Mouse (Mus musculus) ES-E14 (cell line): ENCODE measurements around the gene Calca. TPM values are rescaled to one million over a fixed set of nuclear protein-coding genes. Genes with fewer than 3 reads are reported as not detected.
A peak's percentile ranks its signal among the peaks of the same experiment; 100 is the strongest.

Experiments used
- DNase-seq: peaks from one replicate; pipeline ENCODE4 v3.0.0-alpha.2; 2013; ENCODE audit warnings: low read depth, low spot score
- H3K27ac ChIP-seq: 2 replicates; pipeline ENCODE4 v1.5.1; 2012; ENCODE audit warnings: low read depth, mild to moderate bottlenecking, low read length, moderate library complexity, mixed read lengths; ENCODE audit not compliant: poor library complexity, insufficient read depth, severe bottlenecking
- H3K36me3 ChIP-seq: 2 replicates; pipeline ENCODE4 v1.6.1; 2012; ENCODE audit warnings: mild to moderate bottlenecking, low read length, moderate library complexity, mixed read lengths; ENCODE audit not compliant: control insufficient read depth, poor library complexity, insufficient read depth, severe bottlenecking
- H3K4me1 ChIP-seq, 2 experiments: fragments of 150-350 bp in 1 of 2; sonication (generic) in 1 of 2; 2 replicates each; pipeline ENCODE4 v1.6.1; 2012; ENCODE audit warnings: low read length in 2 of 2, mild to moderate bottlenecking in 1 of 2, mixed read lengths in 1 of 2; ENCODE audit not compliant: control insufficient read depth in 2 of 2, insufficient read depth in 2 of 2, poor library complexity in 1 of 2
- H3K4me3 ChIP-seq, 2 experiments: fragments of 150-350 bp in 1 of 2; sonication (generic) in 1 of 2; 2 replicates each; pipeline ENCODE4 v1.5.1; 2012; ENCODE audit warnings: low read length in 2 of 2, low read depth in 1 of 2, mild to moderate bottlenecking in 1 of 2, mixed read lengths in 1 of 2; ENCODE audit not compliant: insufficient read depth in 1 of 2, poor library complexity in 1 of 2, severe bottlenecking in 1 of 2
- H3K9ac ChIP-seq: 2 replicates; pipeline ENCODE4 v1.6.1; 2012; ENCODE audit warnings: low read depth, mild to moderate bottlenecking, low read length, mixed read lengths; ENCODE audit not compliant: poor library complexity, insufficient read depth, severe bottlenecking
- H3K9me3 ChIP-seq: fragments of 150-350 bp; sonication (generic); 2 replicates; pipeline ENCODE4 v1.6.1; 2012; ENCODE audit warnings: low read depth, mild to moderate bottlenecking, low read length; ENCODE audit not compliant: control insufficient read depth, insufficient read depth
- CHD2 ChIP-seq: IDR thresholded peaks from 2 replicates; pipeline ENCODE4 v1.6.1; 2014; ENCODE audit warnings: mild to moderate bottlenecking, low read depth, low read length, inconsistent platforms
- HCFC1 ChIP-seq: IDR thresholded peaks from 2 replicates; pipeline ENCODE4 v1.6.1; 2012; ENCODE audit warnings: low read length, inconsistent platforms, borderline replicate concordance; ENCODE audit not compliant: insufficient read depth
- MAFK ChIP-seq: IDR thresholded peaks from 2 replicates; pipeline ENCODE4 v1.6.1; 2014; ENCODE audit warnings: mild to moderate bottlenecking, low read depth, low read length, inconsistent platforms; ENCODE audit not compliant: insufficient read depth
- ZC3H11A ChIP-seq: IDR thresholded peaks from 2 replicates; pipeline ENCODE4 v1.6.1; 2012; ENCODE audit warnings: low read depth, mild to moderate bottlenecking, inconsistent platforms, low read length, borderline replicate concordance
- ZNF384 ChIP-seq: IDR thresholded peaks from 2 replicates; pipeline ENCODE4 v1.6.1; 2012; ENCODE audit warnings: low read depth, low read length, inconsistent platforms
- in situ Hi-C, 2 experiments: fragments of 600-800 bp; cut with MboI; formaldehyde crosslinking; loops; one replicate each; pipeline ENCODE4 v1.15.1; 2025; ENCODE audit warnings: low sequenced_read_pairs in 2 of 2, inconsistent platforms in 1 of 2; ENCODE audit not compliant: unreplicated experiment in 2 of 2
- total RNA-seq: library from RNA; depleted of rRNA; stranded (reverse); fragments of 300-350 nt; gene quantifications from 2 replicates; pipeline ENCODE4 v1.2.3, GENCODE M21; 2012; rRNA removed

The Calca gene
- total RNA-seq = 30.6 and 81.7 TPM in 2 replicates

- in situ Hi-C loops = no loop called here
- Histone ChIP-seq H3K9me3 (no peaks in the 10 kb centered on the region), H3K4me1 (peaks cover 5 to 13% of the 10 kb centered on the region in 2 experiments; a peak in 2 of 4 replicates), H3K36me3 (no peaks in the 10 kb centered on the region), H3K9ac (peak within 1 kb of the TSS; percentile 46), H3K4me3 (peak within 1 kb of the TSS; percentile 55 to 71), H3K27ac (no peak within 1 kb of the TSS)
- peak; percentile 15 for DNase-seq
- TF ChIP-seq MAFK (no peak), HCFC1 (no peak), ZNF384 (no peak), ZC3H11A (no peak), CHD2 (no peak)
Measured at GRCm38 (mm10) chr7:114636102-114636501, at the start of gene Calca. Gene Calca (minus strand): TSS chr7:114636357.

GRCm38 (mm10) chr7:114672697-114673096, 36.5 kb upstream of the Calca start:
- H3K4me1 ChIP-seq = no peaks in the 10 kb centered on the region
- peak; percentile 4 for DNase-seq
- TF ChIP-seq CHD2 (no peak), ZNF384 (no peak), ZC3H11A (no peak), HCFC1 (no peak), MAFK (no peak)

GRCm38 (mm10) chr7:114671405-114671804, 35.2 kb upstream of the Calca start:
- TF ChIP-seq ZNF384 = no peak
- no peak for TF ChIP-seq HCFC1
- TF ChIP-seq CHD2 = no peak
- no peak for DNase-seq
- no peaks in the 10 kb centered on the region for H3K36me3 ChIP-seq
- H3K4me1 ChIP-seq = no peaks in the 10 kb centered on the region
- H3K9ac ChIP-seq = no peak overlapping the region
- in situ Hi-C loops = loop anchor here in 1 of 2 experiments (10.0 kb wide), 1 partner anchor 97 kb away; no protein-coding TSS in a partner anchor
- H3K9me3 ChIP-seq = no peaks in the 10 kb centered on the region
- H3K4me3 ChIP-seq = no peak overlapping the region
- H3K27ac ChIP-seq = no peak overlapping the region

More at GRCm38 (mm10) chr7:114672697-114673096, 36.5 kb upstream of the Calca start:
- no peak overlapping the region for H3K27ac ChIP-seq
- H3K9ac ChIP-seq = no peak overlapping the region
- H3K4me3 ChIP-seq = no peak overlapping the region
- no peaks in the 10 kb centered on the region for H3K9me3 ChIP-seq
- in situ Hi-C loops = loop anchor here in 1 of 2 experiments (10.0 kb wide), 1 partner anchor 98 kb away; no protein-coding TSS in a partner anchor
- no peaks in the 10 kb centered on the region for H3K36me3 ChIP-seq

- Histone ChIP-seq H3K36me3 (no peaks in the 10 kb centered on the region), H3K9ac (no peak overlapping the region), H3K27ac (no peak overlapping the region), H3K9me3 (no peaks in the 10 kb centered on the region), H3K4me3 (no peak overlapping the region), H3K4me1 (no peaks in the 10 kb centered on the region)
- TF ChIP-seq ZNF384 (no peak), ZC3H11A (no peak), MAFK (no peak), CHD2 (no peak), HCFC1 (no peak)
- no peak for DNase-seq
- in situ Hi-C loops = no loop called here
Measured at GRCm38 (mm10) chr7:114649730-114650129, 13.6 kb upstream of the Calca start.

- in situ Hi-C loops = no loop called here
- H3K9ac ChIP-seq = no peak overlapping the region
- no peaks in the 10 kb centered on the region for H3K9me3 ChIP-seq
- no peaks in the 10 kb centered on the region for H3K4me1 ChIP-seq
- H3K36me3 ChIP-seq = no peaks in the 10 kb centered on the region
- no peak overlapping the region for H3K4me3 ChIP-seq
- no peak for DNase-seq
- no peak overlapping the region for H3K27ac ChIP-seq
- no peak for TF ChIP-seq CHD2
- no peak for TF ChIP-seq MAFK
- TF ChIP-seq ZC3H11A = no peak
- no peak for TF ChIP-seq HCFC1
- no peak for TF ChIP-seq ZNF384
Measured at GRCm38 (mm10) chr7:114648791-114649190, 12.6 kb upstream of the Calca start.
